Mouse (Mus musculus): Measurements from ENCODE around the gene Camkmt. TPM values are rescaled to one million over a fixed set of nuclear protein-coding genes. Genes with fewer than 3 reads are reported as not detected.

Camkmt gene
- polyA plus RNA-seq (2012; fragmentation: generic; extraction: Trizol), result 1 to 10 TPM in 1 of 2 experiments, under 1 TPM in 1; 0.67 to 2.9 TPM

DNA sequence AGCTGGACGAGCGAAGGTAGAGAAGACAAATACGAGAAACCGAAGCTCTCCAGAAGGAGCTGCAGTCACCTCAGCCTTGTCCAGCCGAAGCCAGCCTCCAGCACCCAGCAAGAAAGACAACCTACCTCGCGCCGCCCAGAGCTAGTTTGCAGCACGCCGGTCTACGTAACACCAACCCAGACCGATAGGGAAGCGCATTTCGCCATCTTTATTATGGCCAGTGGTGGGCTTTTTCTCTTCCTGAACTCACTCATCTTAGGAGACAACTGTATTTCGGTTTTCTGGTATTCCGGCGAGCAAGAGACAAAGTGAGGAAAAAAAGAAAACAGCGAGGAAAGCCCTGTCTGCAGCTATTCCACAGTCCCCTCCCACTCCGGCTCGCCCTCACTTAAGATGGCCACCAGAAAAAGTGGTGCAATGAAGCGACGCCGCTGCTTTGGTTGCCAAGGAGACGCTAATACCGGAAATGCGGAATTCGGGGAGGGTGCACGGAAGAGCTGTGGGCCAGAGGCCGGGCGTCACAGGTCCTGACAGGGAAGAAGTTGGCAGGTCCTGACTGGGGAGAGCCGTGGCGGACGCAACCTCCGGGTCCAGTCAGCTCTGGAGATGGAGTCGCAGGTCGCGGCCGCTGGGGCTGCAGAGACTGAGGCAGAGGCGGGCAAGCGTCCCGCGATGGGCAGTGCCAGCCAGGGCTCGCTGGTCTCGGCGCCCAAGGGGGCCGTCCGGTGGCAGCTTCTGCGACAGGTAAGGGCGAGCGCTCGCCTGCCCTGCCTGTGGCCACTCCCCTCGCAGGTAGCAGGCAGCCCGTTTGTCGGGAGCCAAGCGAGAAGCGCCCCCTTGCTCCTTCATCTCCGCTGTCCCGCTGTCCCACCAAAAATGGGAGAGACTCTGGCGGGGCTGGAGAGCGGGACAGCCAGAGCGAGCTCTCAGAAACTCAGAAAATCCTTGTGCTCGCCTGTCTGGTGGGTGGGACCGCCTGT, at the start of gene Camkmt, which contains the start of gene Prepl:
Gene Camkmt (plus strand): TSS at position 433 of the 980 bp plus-strand sequence.
Gene Prepl (minus strand): TSS at position 122 of the 980 bp plus-strand sequence.

Other genes with a start within 250 kb of the Camkmt start
- gene Ppm1b, start 133.8 kb upstream of the Camkmt start, polyA plus RNA-seq (2012; fragmentation: generic; extraction: Trizol), result 10 to 100 TPM in 1 of 2 experiments, 1 to 10 TPM in 1; 4.3 to 28.7 TPM
- under 1 TPM in 1 of 2 experiments, not detected in 1; 0.26 TPM for gene Slc3a1, start 62.2 kb upstream of the Camkmt start, polyA plus RNA-seq (2012; fragmentation: generic; extraction: Trizol)
- 10 to 100 TPM in 1 of 2 experiments, 1 to 10 TPM in 1; 1.4 to 12.6 TPM for gene Prepl, start 311 bp upstream of the Camkmt start, polyA plus RNA-seq (2012; fragmentation: generic; extraction: Trizol)